Mouse (Mus musculus): Measurements from ENCODE around the gene Cdk5. TPM values are rescaled to one million over a fixed set of nuclear protein-coding genes. Genes with fewer than 3 reads are reported as not detected.

The Cdk5 gene
- polyA plus RNA-seq, 1 experiment from 2014 or later, result 47.2 TPM

GRCm38 (mm10) chr5:24446630-24447029, 23.3 kb upstream of the Cdk5 start:
- Histone ChIP-seq H3K9me3 (replicated peaks; ENCODE audit: low read length) (no peaks in the 10 kb centered on the region), H3K27me3 (ENCODE audit: insufficient read depth, low read length) (no peaks in the 10 kb centered on the region), H3K4me2 (ENCODE audit: low read length) (peak overlapping the region; percentile 64; the same call in 1 of the 2 replicates), H3K4me1 (replicated peaks; ENCODE audit: insufficient read depth, low read length) (peaks cover 15% of the 10 kb centered on the region; the same call in 1 of the 2 replicates), H3K4me3 (replicated peaks; ENCODE audit: low read depth, low read length) (no peak overlapping the region), H3K9ac (ENCODE audit: low read depth, low read length) (no peak overlapping the region), H3K27ac (no peak overlapping the region), H3K36me3 (ENCODE audit: insufficient read depth, low read length) (peaks cover 13% of the 10 kb centered on the region; the same call in 1 of the 2 replicates)
- ATAC-seq (replicated peaks; ENCODE audit: low FRiP score, low read depth), result no peak
- WGBS, result 93% methylated on average over 7 of the region's 7 CpGs
- DNase-seq (ENCODE audit: low spot score), result no peak
- no peak for TF ChIP-seq CTCF (IDR thresholded peaks at IDR 0.05; ENCODE audit: low read depth)

- Histone ChIP-seq H3K9me3 (replicated peaks; ENCODE audit: low read length) (no peaks in the 10 kb centered on the region), H3K27ac (peak overlapping the region; percentile 95), H3K27me3 (ENCODE audit: insufficient read depth, low read length) (no peaks in the 10 kb centered on the region), H3K4me1 (replicated peaks; ENCODE audit: insufficient read depth, low read length) (peaks cover 15% of the 10 kb centered on the region; the same call in 1 of the 2 replicates), H3K4me2 (ENCODE audit: low read length) (peak overlapping the region; percentile 90), H3K36me3 (ENCODE audit: insufficient read depth, low read length) (peaks cover 23% of the 10 kb centered on the region), H3K4me3 (replicated peaks; ENCODE audit: low read depth, low read length) (peak overlapping the region; percentile 93), H3K9ac (ENCODE audit: low read depth, low read length) (peak overlapping the region; percentile 97)
- no peak for DNase-seq (ENCODE audit: low spot score)
- TF ChIP-seq CTCF (IDR thresholded peaks at IDR 0.05; ENCODE audit: low read depth), result no peak; the same call in 1 of the 2 replicates
- 0 out of 2 replicates have a peak, but pooled peaks have one; percentile 0 for ATAC-seq (replicated peaks; ENCODE audit: low FRiP score, low read depth)
- 62% methylated on average over 20 of the region's 20 CpGs for WGBS
These were observed 22.2 kb upstream of the Cdk5 start for GRCm38 (mm10) chr5:24445428-24446080.

- WGBS, result under 1% methylated on average over 51 of the region's 60 CpGs
- peak; percentile 2; the same call in 1 of the 2 replicates for TF ChIP-seq CTCF (IDR thresholded peaks at IDR 0.05; ENCODE audit: low read depth)
- peak within 1 kb of the TSS; percentile 95 for H3K27ac ChIP-seq
These were observed 21.6 kb upstream of the Cdk5 start, which contains the start of gene Fastk for GRCm38 (mm10) chr5:24444746-24445427. Gene Fastk, minus strand, starts transcription at chr5:24445287.

GRCm38 (mm10) chr5:24443927-24444326, 20.6 kb upstream of the Cdk5 start:
- no peaks in the 10 kb centered on the region for H3K9me3 ChIP-seq (replicated peaks; ENCODE audit: low read length)
- ATAC-seq (replicated peaks; ENCODE audit: low FRiP score, low read depth), result no peak
- peaks cover 40% of the 10 kb centered on the region for H3K36me3 ChIP-seq (ENCODE audit: insufficient read depth, low read length)
- H3K4me1 ChIP-seq (replicated peaks; ENCODE audit: insufficient read depth, low read length), result peaks cover 15% of the 10 kb centered on the region; the same call in 1 of the 2 replicates
- no peak for TF ChIP-seq CTCF (IDR thresholded peaks at IDR 0.05; ENCODE audit: low read depth)
- H3K9ac ChIP-seq (ENCODE audit: low read depth, low read length), result peak overlapping the region; percentile 97
- H3K27ac ChIP-seq, result peak overlapping the region; percentile 95; the same call in 1 of the 2 replicates
- H3K27me3 ChIP-seq (ENCODE audit: insufficient read depth, low read length), result no peaks in the 10 kb centered on the region
- WGBS, result 85% methylated on average over 12 of the region's 12 CpGs
- peak overlapping the region; percentile 93 for H3K4me3 ChIP-seq (replicated peaks; ENCODE audit: low read depth, low read length)
- DNase-seq (ENCODE audit: low spot score), result no peak
- H3K4me2 ChIP-seq (ENCODE audit: low read length), result peak overlapping the region; percentile 90

More at GRCm38 (mm10) chr5:24444746-24445427, 21.6 kb upstream of the Cdk5 start, which contains the start of gene Fastk:
- Histone ChIP-seq H3K36me3 (ENCODE audit: insufficient read depth, low read length) (peaks cover 30% of the 10 kb centered on the region), H3K27me3 (ENCODE audit: insufficient read depth, low read length) (no peaks in the 10 kb centered on the region), H3K4me3 (replicated peaks; ENCODE audit: low read depth, low read length) (peak within 1 kb of the TSS; percentile 93), H3K9me3 (replicated peaks; ENCODE audit: low read length) (no peaks in the 10 kb centered on the region), H3K4me2 (ENCODE audit: low read length) (peak within 1 kb of the TSS; percentile 90), H3K4me1 (replicated peaks; ENCODE audit: insufficient read depth, low read length) (peaks cover 15% of the 10 kb centered on the region; the same call in 1 of the 2 replicates), H3K9ac (ENCODE audit: low read depth, low read length) (peak within 1 kb of the TSS; percentile 97)
- peak; percentile 97 for DNase-seq (ENCODE audit: low spot score)
- peak; percentile 85 for ATAC-seq (replicated peaks; ENCODE audit: low FRiP score, low read depth)

- H3K4me2 ChIP-seq (ENCODE audit: low read length), result no peak overlapping the region
- peaks cover 15% of the 10 kb centered on the region; the same call in 1 of the 2 replicates for H3K4me1 ChIP-seq (replicated peaks; ENCODE audit: insufficient read depth, low read length)
- 88% methylated on average over 7 of the region's 7 CpGs for WGBS
- H3K27me3 ChIP-seq (ENCODE audit: insufficient read depth, low read length), result no peaks in the 10 kb centered on the region
- no peak overlapping the region for H3K4me3 ChIP-seq (replicated peaks; ENCODE audit: low read depth, low read length)
- no peak overlapping the region for H3K27ac ChIP-seq
- H3K9ac ChIP-seq (ENCODE audit: low read depth, low read length), result no peak overlapping the region
- H3K36me3 ChIP-seq (ENCODE audit: insufficient read depth, low read length), result peaks cover 45% of the 10 kb centered on the region
- DNase-seq (ENCODE audit: low spot score) (no peak), ATAC-seq (replicated peaks; ENCODE audit: low FRiP score, low read depth) (no peak)
- TF ChIP-seq CTCF (IDR thresholded peaks at IDR 0.05; ENCODE audit: low read depth), result no peak
- no peaks in the 10 kb centered on the region for H3K9me3 ChIP-seq (replicated peaks; ENCODE audit: low read length)
These were observed 19.9 kb upstream of the Cdk5 start for GRCm38 (mm10) chr5:24443204-24443603.

GRCm38 (mm10) chr5:24442029-24442428, 18.7 kb upstream of the Cdk5 start:
- ATAC-seq (replicated peaks; ENCODE audit: low FRiP score, low read depth) (no peak), DNase-seq (ENCODE audit: low spot score) (no peak)
- Histone ChIP-seq H3K27ac (no peak overlapping the region), H3K4me1 (replicated peaks; ENCODE audit: insufficient read depth, low read length) (peaks cover 11% of the 10 kb centered on the region; the same call in 1 of the 2 replicates), H3K36me3 (ENCODE audit: insufficient read depth, low read length) (peaks cover 45% of the 10 kb centered on the region), H3K4me2 (ENCODE audit: low read length) (no peak overlapping the region), H3K27me3 (ENCODE audit: insufficient read depth, low read length) (no peaks in the 10 kb centered on the region), H3K4me3 (replicated peaks; ENCODE audit: low read depth, low read length) (no peak overlapping the region), H3K9ac (ENCODE audit: low read depth, low read length) (no peak overlapping the region), H3K9me3 (replicated peaks; ENCODE audit: low read length) (no peaks in the 10 kb centered on the region)
- WGBS, result 90% methylated on average over 9 of the region's 9 CpGs
- TF ChIP-seq CTCF (IDR thresholded peaks at IDR 0.05; ENCODE audit: low read depth), result no peak

Measured in kidney, postnatal 0 days (tissue).